Mouse (Mus musculus) heart, postnatal 0 days (tissue): ENCODE data around the gene Lmln.

ENCODE experiments used
- CTCF ChIP-seq: IDR thresholded peaks from 2 replicates; pipeline ENCODE4 v1.5.1; 2016; ENCODE audit warnings: antibody characterized with exemption, control low read depth, low read depth
- EP300 ChIP-seq: IDR thresholded peaks from 2 replicates; pipeline ENCODE4 v1.6.1; 2016; ENCODE audit warnings: antibody characterized with exemption, low read depth

- TF ChIP-seq CTCF (no peak), EP300 (no peak)
Observed at GRCm38 (mm10) chr16:33072871-33073557, 10.7 kb downstream of the Lmln start.
